Mouse (Mus musculus): Measurements from ENCODE around the gene Prkcq. TPM values are rescaled to one million over a fixed set of nuclear protein-coding genes. Genes with fewer than 3 reads are reported as not detected.

The Prkcq gene
- polyA plus RNA-seq, 1 experiment, result 3.8 TPM

DNA sequence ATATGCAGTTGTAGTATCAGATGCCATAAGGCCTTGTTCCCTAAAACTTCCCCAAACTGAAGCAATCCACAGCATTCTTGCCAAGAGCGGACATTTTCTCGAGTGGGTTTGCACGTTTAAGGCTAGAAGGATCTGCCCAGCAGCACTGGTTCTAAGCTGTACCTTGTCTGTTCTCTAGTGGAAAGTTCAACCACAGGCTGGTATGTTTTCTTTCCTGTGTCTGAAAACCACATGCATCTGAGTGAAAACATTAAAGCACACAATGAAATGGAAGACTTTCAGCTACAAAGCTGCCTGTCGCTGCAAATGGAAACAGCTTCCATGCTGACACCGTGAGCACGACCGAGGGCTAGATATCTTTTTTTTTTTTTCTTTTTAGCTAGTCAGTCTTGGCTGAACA lies 12.3 kb upstream of the Prkcq start:
- H3K4me1 ChIP-seq (ENCODE audit: control insufficient read depth, insufficient read depth, low read length), result no peaks in the 10 kb centered on the region
- WGBS, result 81% methylated on average over 7 of the region's 7 CpGs
- H3K4me3 ChIP-seq (replicated peaks; ENCODE audit: extremely low read depth, low read depth, low read length), result no peak overlapping the region
- TF ChIP-seq CTCF (IDR thresholded peaks at IDR 0.05; ENCODE audit: insufficient read depth, low read length), result no peak
- no peak for TF ChIP-seq POLR2A (IDR thresholded peaks at IDR 0.05; ENCODE audit: borderline replicate concordance, extremely low read depth, low read depth, low read length)
- no peak for DNase-seq

DNA sequence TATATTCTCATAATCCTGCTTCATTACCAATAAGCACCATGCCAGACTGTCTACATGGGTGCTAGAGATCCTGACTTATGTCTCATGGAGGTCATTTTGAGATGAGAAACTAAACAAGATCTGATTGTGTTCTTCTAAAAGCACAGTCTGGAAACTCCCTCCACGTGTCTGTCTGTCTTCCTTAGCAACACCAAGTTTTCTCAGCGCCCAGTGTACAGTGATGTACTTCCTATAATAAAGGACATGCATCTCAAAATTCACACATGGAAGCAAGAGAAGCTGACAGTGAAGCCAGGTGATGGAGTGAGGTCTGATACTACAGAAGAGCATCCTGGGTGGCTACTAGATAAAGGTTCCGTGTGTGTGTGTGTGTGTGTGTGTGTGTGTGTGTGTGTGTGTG lies 11.2 kb upstream of the Prkcq start:
- TF ChIP-seq POLR2A (IDR thresholded peaks at IDR 0.05; ENCODE audit: borderline replicate concordance, extremely low read depth, low read depth, low read length) (no peak), CTCF (IDR thresholded peaks at IDR 0.05; ENCODE audit: insufficient read depth, low read length) (no peak)
- no peak for DNase-seq
- H3K4me3 ChIP-seq (replicated peaks; ENCODE audit: extremely low read depth, low read depth, low read length), result no peak overlapping the region
- 69% methylated on average over 3 of the region's 3 CpGs for WGBS
- H3K4me1 ChIP-seq (ENCODE audit: control insufficient read depth, insufficient read depth, low read length), result no peaks in the 10 kb centered on the region

DNA sequence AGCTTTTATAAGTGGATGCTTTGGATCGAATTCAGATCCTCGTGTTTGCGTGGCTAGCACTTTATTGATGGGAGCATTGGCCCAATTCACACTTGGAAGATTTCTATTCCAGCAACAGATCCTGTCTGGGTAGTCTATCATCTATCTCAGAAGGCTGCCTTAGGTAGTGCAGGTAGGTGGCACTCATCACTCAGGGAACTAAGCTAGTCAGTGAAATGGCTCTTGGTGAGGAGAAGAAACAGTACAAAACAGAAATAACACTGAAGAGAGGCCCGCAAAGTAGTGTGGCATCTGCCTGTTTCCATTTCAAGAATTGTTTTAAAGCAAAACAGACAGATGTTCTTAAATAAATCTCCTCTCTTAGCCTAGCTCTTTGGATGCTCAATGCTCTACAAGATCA lies 10.6 kb upstream of the Prkcq start:
- no peak for DNase-seq
- no peak overlapping the region for H3K4me3 ChIP-seq (replicated peaks; ENCODE audit: extremely low read depth, low read depth, low read length)
- no peaks in the 10 kb centered on the region for H3K4me1 ChIP-seq (ENCODE audit: control insufficient read depth, insufficient read depth, low read length)
- TF ChIP-seq CTCF (IDR thresholded peaks at IDR 0.05; ENCODE audit: insufficient read depth, low read length), result no peak
- TF ChIP-seq POLR2A (IDR thresholded peaks at IDR 0.05; ENCODE audit: borderline replicate concordance, extremely low read depth, low read depth, low read length), result no peak
- 86% methylated on average over 4 of the region's 4 CpGs for WGBS

DNA sequence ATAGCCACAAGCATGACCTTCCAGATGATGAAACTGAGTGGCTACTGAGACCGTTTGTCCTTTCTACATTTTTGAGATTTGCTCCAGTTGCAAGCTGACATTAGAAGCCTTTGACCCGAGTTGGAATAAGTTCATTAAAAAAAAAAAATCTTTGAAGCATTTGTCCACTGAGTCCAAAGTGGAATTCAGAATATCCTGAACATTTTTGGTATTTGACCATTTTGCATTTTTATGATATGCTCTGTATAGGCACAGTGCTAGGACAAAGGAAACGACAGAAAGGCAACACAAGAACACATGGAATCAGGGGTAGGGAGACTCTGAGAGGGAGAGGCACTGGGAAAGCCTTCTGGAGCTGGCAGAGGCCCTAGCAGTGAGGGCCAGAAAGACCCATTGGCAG lies 9.2 kb upstream of the Prkcq start:
- no peak for DNase-seq
- TF ChIP-seq CTCF (IDR thresholded peaks at IDR 0.05; ENCODE audit: insufficient read depth, low read length), result no peak
- no peak for TF ChIP-seq POLR2A (IDR thresholded peaks at IDR 0.05; ENCODE audit: borderline replicate concordance, extremely low read depth, low read depth, low read length)
- Histone ChIP-seq H3K4me3 (replicated peaks; ENCODE audit: extremely low read depth, low read depth, low read length) (no peak overlapping the region), H3K4me1 (ENCODE audit: control insufficient read depth, insufficient read depth, low read length) (no peaks in the 10 kb centered on the region)
- WGBS, result 53% methylated on average over 3 of the region's 3 CpGs

DNA sequence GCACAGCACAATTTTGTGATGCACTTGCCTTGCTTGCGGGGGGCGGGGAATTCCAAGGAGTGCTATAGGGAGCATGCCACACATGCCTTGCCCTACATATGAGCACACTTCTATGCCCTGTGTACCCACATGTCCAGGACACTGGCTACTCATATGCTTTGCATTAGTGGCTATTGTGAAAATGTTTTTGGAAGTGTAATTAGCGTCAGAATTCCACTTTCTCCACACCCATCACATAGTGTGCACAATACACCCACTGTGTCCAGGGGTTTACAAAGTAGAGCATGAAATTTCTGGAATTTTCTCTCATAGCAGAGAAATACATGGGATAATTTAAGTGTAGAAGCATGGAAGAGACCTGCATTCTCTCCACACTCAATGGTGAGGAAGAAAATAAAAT lies 7.7 kb upstream of the Prkcq start:
- Histone ChIP-seq H3K4me3 (replicated peaks; ENCODE audit: extremely low read depth, low read depth, low read length) (no peak overlapping the region), H3K4me1 (ENCODE audit: control insufficient read depth, insufficient read depth, low read length) (no peaks in the 10 kb centered on the region)
- 91% methylated on average over 3 of the region's 3 CpGs for WGBS
- no peak for TF ChIP-seq POLR2A (IDR thresholded peaks at IDR 0.05; ENCODE audit: borderline replicate concordance, extremely low read depth, low read depth, low read length)
- TF ChIP-seq CTCF (IDR thresholded peaks at IDR 0.05; ENCODE audit: insufficient read depth, low read length), result no peak
- DNase-seq, result no peak

DNA sequence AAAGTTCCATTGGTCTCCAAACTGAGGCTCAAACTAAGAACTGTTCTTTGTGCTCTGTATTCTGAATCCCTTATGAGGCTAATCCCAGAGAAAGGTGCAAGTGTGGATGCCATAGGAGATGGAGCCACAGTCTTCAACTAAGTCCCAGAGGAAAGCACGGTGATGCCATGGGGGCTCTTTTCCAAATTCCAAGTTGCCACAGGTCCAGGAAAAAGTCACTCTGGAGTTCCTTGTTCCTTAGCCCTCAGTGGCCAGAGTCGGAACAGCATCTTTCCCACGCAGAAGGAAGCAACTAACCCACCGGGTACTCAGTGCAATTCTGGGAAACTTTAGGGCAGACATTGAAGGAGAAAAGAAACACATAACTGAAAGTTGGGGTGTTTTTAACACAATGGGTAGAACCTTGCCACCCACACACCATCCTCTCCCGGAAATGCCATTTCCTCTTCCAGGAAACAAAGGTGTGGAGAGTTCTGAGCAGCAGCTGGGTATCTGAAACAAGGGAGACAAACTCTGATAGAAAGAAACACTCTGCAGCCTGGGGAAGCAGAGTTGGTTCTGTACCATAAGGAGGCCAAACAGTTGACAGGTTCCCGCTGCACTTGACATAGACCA lies 2.1 kb upstream of the Prkcq start:
- Histone ChIP-seq H3K4me3 (replicated peaks; ENCODE audit: extremely low read depth, low read depth, low read length) (no peak overlapping the region), H3K4me1 (ENCODE audit: control insufficient read depth, insufficient read depth, low read length) (no peaks in the 10 kb centered on the region)
- 61% methylated on average over 6 of the region's 6 CpGs for WGBS
- TF ChIP-seq CTCF (IDR thresholded peaks at IDR 0.05; ENCODE audit: insufficient read depth, low read length), result no peak
- TF ChIP-seq POLR2A (IDR thresholded peaks at IDR 0.05; ENCODE audit: borderline replicate concordance, extremely low read depth, low read depth, low read length), result no peak
- no peak for DNase-seq

DNA sequence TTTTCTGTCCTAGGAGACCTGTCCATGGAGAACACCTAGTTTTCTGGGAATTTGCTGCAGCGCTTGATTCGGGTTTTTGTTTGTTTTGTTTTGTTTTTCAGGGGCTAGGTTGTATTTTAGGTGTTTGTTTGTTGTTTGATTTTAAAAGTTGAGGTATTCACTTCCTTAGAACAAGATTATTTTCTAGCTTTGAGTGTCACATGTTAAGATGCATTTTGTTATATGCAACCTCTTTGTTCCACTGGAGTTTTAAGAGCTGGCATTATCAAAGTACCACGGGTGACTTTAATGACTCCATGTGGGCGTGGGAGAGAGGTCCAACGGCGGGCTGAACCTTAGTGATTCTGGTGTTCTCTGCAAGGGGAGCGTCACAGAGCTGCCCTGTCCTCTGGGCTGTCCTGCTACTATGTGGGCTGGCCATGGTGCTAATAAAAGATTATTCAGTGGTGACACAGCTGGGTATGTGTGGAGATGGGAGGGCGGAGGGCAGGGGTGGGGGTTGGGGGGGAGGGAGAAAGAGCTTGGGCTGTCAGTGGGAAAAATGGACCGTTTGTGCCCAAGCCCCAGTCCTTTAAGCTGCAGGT lies 1.0 kb downstream of the Prkcq start:
- 22% methylated on average over 9 of the region's 9 CpGs for WGBS
- DNase-seq, result no peak

DNA sequence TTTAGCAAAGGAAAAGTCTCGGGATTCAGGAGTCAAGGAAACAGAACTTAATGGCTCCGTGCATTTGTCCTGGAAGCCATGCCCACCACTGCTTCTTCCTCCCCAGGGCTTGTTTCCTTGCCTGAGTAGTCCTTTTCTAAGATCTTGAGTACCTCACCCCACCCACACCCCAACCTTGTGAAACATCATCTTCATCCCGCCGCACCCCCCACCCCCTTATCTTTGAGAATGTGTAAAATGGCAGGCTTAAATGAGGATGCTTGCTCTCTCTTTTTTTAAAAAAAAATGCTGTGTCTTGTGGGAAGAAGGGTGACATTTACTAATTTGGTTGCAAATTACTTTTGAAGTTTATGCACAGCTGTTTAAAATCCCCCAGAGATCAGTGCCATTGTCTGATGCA lies 1.6 kb downstream of the Prkcq start:
- WGBS, result 40% methylated on average over 4 of the region's 4 CpGs
- Histone ChIP-seq H3K4me3 (replicated peaks; ENCODE audit: extremely low read depth, low read depth, low read length) (peak overlapping the region; percentile 29), H3K4me1 (ENCODE audit: control insufficient read depth, insufficient read depth, low read length) (no peaks in the 10 kb centered on the region; the same call in 1 of the 2 replicates)
- no peak for DNase-seq
- TF ChIP-seq POLR2A (IDR thresholded peaks at IDR 0.05; ENCODE audit: borderline replicate concordance, extremely low read depth, low read depth, low read length) (no peak), CTCF (IDR thresholded peaks at IDR 0.05; ENCODE audit: insufficient read depth, low read length) (no peak)

More for the DNA sequence above, 1.0 kb downstream of the Prkcq start:
- Histone ChIP-seq H3K4me3 (replicated peaks; ENCODE audit: extremely low read depth, low read depth, low read length) (peak overlapping the region; percentile 40), H3K4me1 (ENCODE audit: control insufficient read depth, insufficient read depth, low read length) (no peaks in the 10 kb centered on the region; the same call in 1 of the 2 replicates)
- TF ChIP-seq CTCF (IDR thresholded peaks at IDR 0.05; ENCODE audit: insufficient read depth, low read length), result no peak
- no peak for TF ChIP-seq POLR2A (IDR thresholded peaks at IDR 0.05; ENCODE audit: borderline replicate concordance, extremely low read depth, low read depth, low read length)

DNA sequence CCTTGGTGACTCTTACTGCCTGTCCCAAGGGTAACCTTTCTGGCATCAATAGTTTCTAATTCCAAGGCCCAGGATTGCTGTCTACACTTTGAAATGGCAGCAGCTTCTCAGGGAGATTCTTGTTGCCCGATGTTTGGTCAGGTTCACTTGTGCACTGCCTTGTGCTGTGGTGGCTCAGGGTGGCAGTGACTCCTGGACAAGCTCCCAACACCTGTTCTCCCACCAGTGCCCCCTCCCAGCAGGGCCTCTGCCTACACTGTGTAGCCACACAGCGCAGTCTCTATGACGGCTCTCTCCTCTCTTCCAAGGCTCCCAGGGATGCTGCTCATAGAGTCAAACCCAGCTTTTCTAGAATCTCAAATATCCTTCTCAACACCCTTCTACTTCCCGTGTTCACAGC lies 2.2 kb downstream of the Prkcq start:
- Histone ChIP-seq H3K4me3 (replicated peaks; ENCODE audit: extremely low read depth, low read depth, low read length) (no peak overlapping the region), H3K4me1 (ENCODE audit: control insufficient read depth, insufficient read depth, low read length) (no peaks in the 10 kb centered on the region; the same call in 1 of the 2 replicates)
- TF ChIP-seq CTCF (IDR thresholded peaks at IDR 0.05; ENCODE audit: insufficient read depth, low read length) (no peak), POLR2A (IDR thresholded peaks at IDR 0.05; ENCODE audit: borderline replicate concordance, extremely low read depth, low read depth, low read length) (no peak)
- DNase-seq, result no peak
- WGBS, result 81% methylated on average over 4 of the region's 4 CpGs

DNA sequence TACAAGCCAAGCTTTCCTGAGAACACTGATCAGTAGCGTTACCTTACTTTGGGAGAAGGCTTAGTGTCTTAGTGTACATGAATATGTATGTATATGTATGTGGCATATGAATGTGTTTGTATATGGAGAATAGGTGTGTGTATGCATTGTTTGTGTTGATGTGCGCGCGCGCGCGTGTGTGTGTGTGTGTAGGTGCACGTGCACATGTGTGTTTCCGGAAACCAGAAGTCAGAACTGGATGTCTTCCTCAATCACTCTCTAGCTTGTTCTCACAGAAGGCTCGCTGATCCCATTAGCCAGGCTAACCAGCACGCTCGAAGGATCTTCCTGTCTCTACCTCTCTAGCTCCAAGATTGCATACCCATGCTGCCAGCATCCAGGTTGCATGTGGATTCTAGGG lies 6.0 kb downstream of the Prkcq start:
- WGBS, result 93% methylated on average over 12 of the region's 12 CpGs
- Histone ChIP-seq H3K4me1 (ENCODE audit: control insufficient read depth, insufficient read depth, low read length) (no peaks in the 10 kb centered on the region; the same call in 1 of the 2 replicates), H3K4me3 (replicated peaks; ENCODE audit: extremely low read depth, low read depth, low read length) (no peak overlapping the region)
- DNase-seq, result no peak
- TF ChIP-seq CTCF (IDR thresholded peaks at IDR 0.05; ENCODE audit: insufficient read depth, low read length) (no peak), POLR2A (IDR thresholded peaks at IDR 0.05; ENCODE audit: borderline replicate concordance, extremely low read depth, low read depth, low read length) (no peak)
